Mouse (Mus musculus): ENCODE data around the gene Pnpla1. TPM values are rescaled to one million over a fixed set of nuclear protein-coding genes. Genes with fewer than 3 reads are reported as not detected.
A peak's percentile ranks its signal among the peaks of the same experiment; 100 is the strongest.
"Not testable (repeated sequence)": the region's sequence is repeated elsewhere in the genome, so short reads cannot be mapped to it uniquely, and the experiment has no call there.

Gene Pnpla1
- total RNA-seq, 2 experiments from 2014 or later = 0.46 to 0.57 TPM

GRCm38 (mm10) chr17:28837840-28838239 is 20.4 kb upstream of the Pnpla1 start:
- DNase-seq (ENCODE audit: low spot score in 2 of 2) = no peak
- intact Hi-C loops (cut with DNase I) = no loop called here

GRCm38 (mm10) chr17:28841947-28842346 is 16.3 kb upstream of the Pnpla1 start:
- intact Hi-C loops (cut with DNase I); DNase-seq (ENCODE audit: low spot score in 2 of 2): not testable (repeated sequence)

- no peak for DNase-seq (ENCODE audit: low spot score in 2 of 2)
- intact Hi-C loops (cut with DNase I) = no loop called here
These were observed 14.5 kb upstream of the Pnpla1 start for GRCm38 (mm10) chr17:28843665-28844064.

- intact Hi-C loops (cut with DNase I) = no loop called here
- DNase-seq (ENCODE audit: low spot score in 2 of 2) = peak in 1 of 2 experiments; percentile 56
These were observed 11.1 kb upstream of the Pnpla1 start for GRCm38 (mm10) chr17:28846974-28847617.

GRCm38 (mm10) chr17:28850511-28850910 is 7.7 kb upstream of the Pnpla1 start:
- intact Hi-C loops (cut with DNase I) = no loop called here
- no peak for DNase-seq (ENCODE audit: low spot score in 2 of 2)

GRCm38 (mm10) chr17:28854377-28854776 is 3.8 kb upstream of the Pnpla1 start:
- intact Hi-C loops (cut with DNase I) = no loop called here
- DNase-seq (ENCODE audit: low spot score in 2 of 2) = no peak

GRCm38 (mm10) chr17:28855166-28855885 is 2.9 kb upstream of the Pnpla1 start:
- intact Hi-C loops (cut with DNase I) = no loop called here
- no peak for DNase-seq (ENCODE audit: low spot score in 2 of 2)

GRCm38 (mm10) chr17:28856030-28856429 is 2.2 kb upstream of the Pnpla1 start:
- DNase-seq (ENCODE audit: low spot score in 2 of 2) = no peak
- intact Hi-C loops (cut with DNase I) = no loop called here

GRCm38 (mm10) chr17:28863926-28864325 is 5.7 kb downstream of the Pnpla1 start:
- no peak for DNase-seq (ENCODE audit: low spot score in 2 of 2)
- intact Hi-C loops (cut with DNase I) = no loop called here

GRCm38 (mm10) chr17:28864464-28864863 is 6.3 kb downstream of the Pnpla1 start:
- no peak for DNase-seq (ENCODE audit: low spot score in 2 of 2)
- intact Hi-C loops (cut with DNase I) = no loop called here

GRCm38 (mm10) chr17:28866921-28867320 is 8.7 kb downstream of the Pnpla1 start:
- intact Hi-C loops (cut with DNase I) = no loop called here
- DNase-seq (ENCODE audit: low spot score in 2 of 2) = no peak

- intact Hi-C loops (cut with DNase I) = no loop called here
- no peak for DNase-seq (ENCODE audit: low spot score in 2 of 2)
These were observed 9.2 kb downstream of the Pnpla1 start for GRCm38 (mm10) chr17:28867381-28867780.

GRCm38 (mm10) chr17:28869412-28870110 is 11.3 kb downstream of the Pnpla1 start:
- intact Hi-C loops (cut with DNase I) = no loop called here
- peak; percentile 83 to 93 for DNase-seq (ENCODE audit: low spot score in 2 of 2)

- intact Hi-C loops (cut with DNase I) = no loop called here
- DNase-seq (ENCODE audit: low spot score in 2 of 2) = no peak
These were observed 12.2 kb downstream of the Pnpla1 start for GRCm38 (mm10) chr17:28870435-28870834.

GRCm38 (mm10) chr17:28871831-28872230 is 13.6 kb downstream of the Pnpla1 start:
- no peak for DNase-seq (ENCODE audit: low spot score in 2 of 2)
- intact Hi-C loops (cut with DNase I) = no loop called here

GRCm38 (mm10) chr17:28872322-28872721 is 14.1 kb downstream of the Pnpla1 start:
- no peak for DNase-seq (ENCODE audit: low spot score in 2 of 2)
- intact Hi-C loops (cut with DNase I) = no loop called here

GRCm38 (mm10) chr17:28874216-28874615 is 16.0 kb downstream of the Pnpla1 start:
- peak; percentile 40 to 85 for DNase-seq (ENCODE audit: low spot score in 2 of 2)
- intact Hi-C loops (cut with DNase I) = loop anchor here (2.0 kb wide), 2 partner anchors 33 to 129 kb away; no protein-coding TSS in a partner anchor

GRCm38 (mm10) chr17:28874825-28875224 is 16.6 kb downstream of the Pnpla1 start:
- peak in 1 of 2 experiments; percentile 29 for DNase-seq (ENCODE audit: low spot score in 2 of 2)
- intact Hi-C loops (cut with DNase I) = loop anchor here (1.0 to 5.0 kb wide), 4 partner anchors 32 to 183 kb away; partner anchors contain the start of genes Mapk14 and Slc26a8

GRCm38 (mm10) chr17:28875316-28875715 is 17.1 kb downstream of the Pnpla1 start:
- intact Hi-C loops (cut with DNase I) = loop anchor here (1.0 to 5.0 kb wide), 4 partner anchors 31 to 183 kb away; partner anchors contain the start of genes Mapk14 and Slc26a8
- DNase-seq (ENCODE audit: low spot score in 2 of 2) = peak; percentile 71 to 93

GRCm38 (mm10) chr17:28876331-28876730 is 18.1 kb downstream of the Pnpla1 start:
- intact Hi-C loops (cut with DNase I) = loop anchor here (5.0 kb wide), 1 partner anchor 184 kb away; the partner anchor contains the start of genes Mapk14 and Slc26a8
- no peak for DNase-seq (ENCODE audit: low spot score in 2 of 2)

Data from left cerebral cortex, postnatal 25 days (tissue).